In the genomic region with DNA sequence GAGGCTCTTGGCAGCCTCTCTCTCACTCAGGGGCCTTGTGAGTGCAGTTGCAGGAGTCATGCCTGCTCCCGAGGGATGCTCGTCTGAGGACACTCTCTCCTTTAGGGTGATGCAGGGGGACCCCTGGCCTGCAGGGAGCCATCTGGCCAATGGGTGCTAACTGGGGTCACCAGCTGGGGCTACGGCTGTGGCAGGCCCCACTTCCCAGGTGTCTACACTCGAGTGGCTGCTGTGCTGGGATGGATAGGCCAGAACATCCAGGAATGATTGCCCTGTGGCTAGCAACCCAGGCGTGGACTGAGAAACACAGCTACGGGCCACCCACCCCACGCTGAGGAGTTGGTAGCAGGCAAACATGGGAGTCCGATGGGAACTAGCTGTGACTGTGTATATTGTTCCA, we compare ENCODE assay signal across 10 mouse cellular contexts. TPM values are rescaled to one million over a fixed set of nuclear protein-coding genes. Genes with fewer than 3 reads are reported as not detected.
A peak's percentile ranks its signal among the peaks of the same experiment; 100 is the strongest.
DNase-seq lines count a peak whose midpoint lies in the region; ATAC-seq and TF ChIP-seq lines count a peak whose summit lies in the region.
"Had no signal": no experiment of that assay in that cellular context is flagged by ENCODE, and none has a peak within 500 bp of the region (broad histone marks: within the 10 kb centered on the region; RNA-seq: fewer than 3 reads in every experiment).

No protein-coding gene starts in this region.

- H3K27ac ChIP-seq in stomach, embryonic 14.5 days (ENCODE audit: low read length), result no peak overlapping the region
- H3K27ac ChIP-seq in stomach, postnatal 0 days (replicated peaks), result no peak overlapping the region
- no peak overlapping the region for H3K27ac ChIP-seq in limb, embryonic 15.5 days

- H3K4me3 ChIP-seq in stomach, embryonic 14.5 days (ENCODE audit: low read depth, low read length), result no peak overlapping the region
- H3K4me3 ChIP-seq in stomach, postnatal 0 days (ENCODE audit: low read depth, low read length), result no peak overlapping the region
- peak overlapping the region; percentile 99 for H3K4me3 ChIP-seq in limb, embryonic 15.5 days

- H3K4me1 ChIP-seq in stomach, embryonic 14.5 days (ENCODE audit: control insufficient read depth, insufficient read depth, low read length), result peaks cover 7% of the 10 kb centered on the region
- H3K4me1 ChIP-seq in stomach, postnatal 0 days (replicated peaks; ENCODE audit: control insufficient read depth, insufficient read depth), result peaks cover 3% of the 10 kb centered on the region
- H3K4me1 ChIP-seq in limb, embryonic 15.5 days, result peaks cover 24% of the 10 kb centered on the region

- no peak overlapping the region for H3K9ac ChIP-seq in stomach, embryonic 14.5 days (replicated peaks; ENCODE audit: low read depth, low read length)
- no peak overlapping the region for H3K9ac ChIP-seq in stomach, postnatal 0 days (ENCODE audit: low read length)
- H3K9ac ChIP-seq in limb, embryonic 15.5 days, result no peak overlapping the region

- TF ChIP-seq EP300 in stomach, postnatal 0 days (optimal IDR thresholded peaks at IDR 0.05), result no peak

- H3K36me3 ChIP-seq in stomach, embryonic 14.5 days (ENCODE audit: control insufficient read depth, insufficient read depth, low read length), result peaks cover 21% of the 10 kb centered on the region
- peaks cover 8% of the 10 kb centered on the region; the same call in 1 of the 2 replicates for H3K36me3 ChIP-seq in stomach, postnatal 0 days (ENCODE audit: control insufficient read depth, insufficient read depth, low read length)
- H3K36me3 ChIP-seq in limb, embryonic 15.5 days, result peaks cover 39% of the 10 kb centered on the region

- ATAC-seq in stomach, embryonic 14.5 days (ENCODE audit: insufficient number of reproducible peaks, insufficient read depth, low FRiP score, low read depth), result no peak
- no peak for ATAC-seq in stomach, postnatal 0 days (ENCODE audit: low FRiP score, low TSS enrichment)
- no peak for ATAC-seq in limb, embryonic 15.5 days (ENCODE audit: insufficient number of reproducible peaks, low FRiP score, low TSS enrichment, low read depth)

- WGBS in stomach, embryonic 14.5 days, result 88% methylated on average over 8 of the region's 8 CpGs
- WGBS in stomach, postnatal 0 days, result 84% methylated on average over 8 of the region's 8 CpGs
- 88% methylated on average over 8 of the region's 8 CpGs for WGBS in limb, embryonic 15.5 days

- no peaks in the 10 kb centered on the region for H3K9me3 ChIP-seq in stomach, embryonic 14.5 days (ENCODE audit: control insufficient read depth, low read depth, low read length)
- no peaks in the 10 kb centered on the region for H3K9me3 ChIP-seq in stomach, postnatal 0 days (ENCODE audit: control insufficient read depth, low read length)
- no peaks in the 10 kb centered on the region for H3K9me3 ChIP-seq in limb, embryonic 15.5 days

- peak; percentile 65 for DNase-seq in cerebellum, adult 9-10 months
- DNase-seq in cerebellum, postnatal 36 days, result no peak
- DNase-seq in stomach, postnatal 0 days (ENCODE audit: low spot score), result no peak
- DNase-seq in right cerebral cortex, postnatal 10 days (ENCODE audit: low spot score in 2 of 2), result no peak
- DNase-seq in left cerebral cortex, adult 11 months (ENCODE audit: low spot score), result no peak
- DNase-seq in frontal cortex, adult 2 months (ENCODE audit: extremely low spot score in 1 of 2, low spot score in 1 of 2), result no peak
- DNase-seq: spleen, adult 18-20 months had no signal

- H3K27me3 ChIP-seq in stomach, embryonic 14.5 days (ENCODE audit: control insufficient read depth, insufficient read depth, low read length), result no peaks in the 10 kb centered on the region
- H3K27me3 ChIP-seq in stomach, postnatal 0 days (ENCODE audit: control insufficient read depth, insufficient read depth, low read length), result no peaks in the 10 kb centered on the region
- no peaks in the 10 kb centered on the region for H3K27me3 ChIP-seq in limb, embryonic 15.5 days

- TF ChIP-seq CTCF in stomach, postnatal 0 days (IDR thresholded peaks at IDR 0.05; ENCODE audit: low read depth), result no peak

- peak overlapping the region; percentile 97; the same call in 1 of the 2 replicates for H3K4me2 ChIP-seq in stomach, embryonic 14.5 days (replicated peaks; ENCODE audit: low read depth, low read length)
- no peak overlapping the region for H3K4me2 ChIP-seq in stomach, postnatal 0 days (replicated peaks; ENCODE audit: low read depth)
- peak overlapping the region; percentile 89 for H3K4me2 ChIP-seq in limb, embryonic 15.5 days

RNA-seq across cellular contexts. Expression of a gene that starts 1.7 kb away (rescaled TPM):
- polyA plus RNA-seq in stomach, embryonic 14.5 days (2014; fragmentation: Nextera tagmentation; extraction: Ambion mirVana), result 340 and 345 TPM in 2 replicates
- 292 and 304 TPM in 2 replicates for polyA plus RNA-seq in stomach, postnatal 0 days (2015; fragmentation: Nextera tagmentation; extraction: Ambion mirVana)
- polyA plus RNA-seq in limb, embryonic 15.5 days (2015; fragmentation: Nextera tagmentation; extraction: Ambion mirVana), result 312 and 329 TPM in 2 replicates
- polyA plus RNA-seq in frontal cortex, adult 2 months (2012; rRNA removed), result 192 and 231 TPM in 2 replicates

RNA-seq across cellular contexts. Expression of a gene that starts 19.0 kb away (rescaled TPM):
- 12.1 and 14.6 TPM in 2 replicates for polyA plus RNA-seq in stomach, embryonic 14.5 days (2014; fragmentation: Nextera tagmentation; extraction: Ambion mirVana)
- polyA plus RNA-seq in stomach, postnatal 0 days (2015; fragmentation: Nextera tagmentation; extraction: Ambion mirVana), result 12.0 and 12.4 TPM in 2 replicates
- polyA plus RNA-seq in limb, embryonic 15.5 days (2015; fragmentation: Nextera tagmentation; extraction: Ambion mirVana), result 51.6 and 58.2 TPM in 2 replicates
- 24.3 and 25.9 TPM in 2 replicates for polyA plus RNA-seq in frontal cortex, adult 2 months (2012; rRNA removed)

RNA-seq across cellular contexts. Expression of a gene that starts 27.4 kb away (rescaled TPM):
- 0.07 TPM in 1 of 2 replicates, not detected in the other for polyA plus RNA-seq in stomach, embryonic 14.5 days (2014; fragmentation: Nextera tagmentation; extraction: Ambion mirVana)
- polyA plus RNA-seq in stomach, postnatal 0 days (2015; fragmentation: Nextera tagmentation; extraction: Ambion mirVana), result 2.0 and 2.2 TPM in 2 replicates
- polyA plus RNA-seq in limb, embryonic 15.5 days (2015; fragmentation: Nextera tagmentation; extraction: Ambion mirVana), result 0.05 TPM in 1 of 2 replicates, not detected in the other
- polyA plus RNA-seq in frontal cortex, adult 2 months (2012; rRNA removed), result 0.16 and 0.17 TPM in 2 replicates
- polyA plus RNA-seq: macrophage had no signal

RNA-seq across cellular contexts. Expression of a gene that starts 30.8 kb away (rescaled TPM):
- polyA plus RNA-seq in stomach, embryonic 14.5 days (2014; fragmentation: Nextera tagmentation; extraction: Ambion mirVana), result 16.1 and 20.7 TPM in 2 replicates
- polyA plus RNA-seq in stomach, postnatal 0 days (2015; fragmentation: Nextera tagmentation; extraction: Ambion mirVana), result 59.5 and 62.2 TPM in 2 replicates
- polyA plus RNA-seq in limb, embryonic 15.5 days (2015; fragmentation: Nextera tagmentation; extraction: Ambion mirVana), result 44.4 and 44.7 TPM in 2 replicates
- polyA plus RNA-seq in frontal cortex, adult 2 months (2012; rRNA removed), result 20.7 and 26.0 TPM in 2 replicates

RNA-seq across cellular contexts. Expression of a gene that starts 44.0 kb away (rescaled TPM):
- polyA plus RNA-seq in stomach, embryonic 14.5 days (2014; fragmentation: Nextera tagmentation; extraction: Ambion mirVana), result 31.9 and 33.0 TPM in 2 replicates
- polyA plus RNA-seq in stomach, postnatal 0 days (2015; fragmentation: Nextera tagmentation; extraction: Ambion mirVana), result 17.7 and 23.0 TPM in 2 replicates
- 44.5 and 47.4 TPM in 2 replicates for polyA plus RNA-seq in limb, embryonic 15.5 days (2015; fragmentation: Nextera tagmentation; extraction: Ambion mirVana)
- 72.2 and 75.1 TPM in 2 replicates for polyA plus RNA-seq in frontal cortex, adult 2 months (2012; rRNA removed)
